Mouse (Mus musculus): Measurements from ENCODE around the gene Krtap8-1. TPM values are rescaled to one million over a fixed set of nuclear protein-coding genes. Genes with fewer than 3 reads are reported as not detected.

Gene Krtap8-1
- polyA plus RNA-seq (2012; rRNA removed) = not detected in 2 replicates

DNA sequence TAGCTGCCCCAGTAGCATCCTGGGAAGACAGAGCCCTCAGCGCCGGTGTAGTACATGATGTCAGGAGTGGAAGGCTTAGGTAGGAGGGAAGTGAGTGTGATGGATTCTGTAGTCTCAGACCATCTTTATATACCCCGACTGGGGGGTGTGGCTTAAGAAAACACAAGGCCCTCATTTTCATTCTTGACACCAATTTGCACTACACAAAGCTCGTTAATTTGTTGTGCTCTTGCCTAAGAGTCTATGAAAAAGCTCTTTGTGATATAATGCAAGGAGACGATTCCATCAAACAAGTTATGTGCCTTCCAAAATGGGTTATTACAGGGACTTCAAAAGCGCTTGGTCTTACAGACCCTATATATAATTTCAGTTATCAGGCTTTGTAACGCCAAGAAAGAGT, at the start of gene Krtap8-1:
TSS of gene Krtap8-1 (minus strand) at position 101 of the 400 bp plus-strand sequence.

DNA sequence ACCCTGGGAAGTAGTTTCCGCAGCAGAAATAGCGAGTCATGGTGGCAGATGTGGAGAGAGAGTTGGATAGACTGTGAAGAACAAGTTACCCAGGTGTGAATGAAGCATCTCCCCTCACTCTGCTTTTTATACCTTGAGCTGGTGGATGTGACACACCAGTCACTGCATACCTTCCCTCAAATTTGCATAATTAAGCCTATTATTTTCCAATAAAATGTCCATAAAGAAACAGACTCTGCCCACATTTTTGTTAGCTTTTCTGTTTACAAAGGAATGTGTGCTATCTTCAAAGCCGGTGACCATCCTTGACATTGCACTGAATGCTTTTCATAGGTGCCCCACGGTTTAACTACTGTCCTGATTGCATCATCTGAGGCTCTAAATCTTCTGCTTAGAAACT, 20.5 kb upstream of the Krtap8-1 start, which contains the start of gene Krtap7-1:
TSS of gene Krtap7-1 (minus strand) at position 101 of the 400 bp plus-strand sequence.

Other genes starting within 250 kb of the Krtap8-1 start
- gene Krtap21-1, start 84.1 kb downstream of the Krtap8-1 start, polyA plus RNA-seq (2012; rRNA removed) = not detected in 2 replicates
- gene Krtap6-2, start 67.8 kb downstream of the Krtap8-1 start, polyA plus RNA-seq (2012; rRNA removed) = not detected in 2 replicates
- not detected in 2 replicates for gene Krtap7-1, start 20.4 kb upstream of the Krtap8-1 start, polyA plus RNA-seq (2012; rRNA removed)
- not detected in 2 replicates for gene Krtap11-1, start 83.2 kb upstream of the Krtap8-1 start, polyA plus RNA-seq (2012; rRNA removed)

All from ovary, adult 2 months (tissue).